Mouse (Mus musculus) C2C12 (cell line): ENCODE measurements around the gene Frzb.

Source experiments
- CEBPB ChIP-seq: IDR thresholded peaks from one replicate; pipeline ENCODE4 v1.6.1; 2011; ENCODE audit warnings: low read depth, mild to moderate bottlenecking, control low read depth, moderate library complexity
- CTCF ChIP-seq: IDR thresholded peaks from one replicate; pipeline ENCODE4 v1.5.1; 2011; ENCODE audit not compliant: control insufficient read depth, insufficient read depth, insufficient read length
- FOSL1 ChIP-seq: IDR thresholded peaks from one replicate; pipeline ENCODE4 v1.8.0; 2011; ENCODE audit warnings: mild to moderate bottlenecking, low read length; ENCODE audit not compliant: poor library complexity, insufficient read depth, severe bottlenecking
- MAX ChIP-seq: IDR thresholded peaks from one replicate; pipeline ENCODE4 v1.6.1; 2011; ENCODE audit warnings: mild to moderate bottlenecking, control low read depth
- MYOD1 ChIP-seq: IDR thresholded peaks from one replicate; pipeline ENCODE4 v1.6.1; 2011; ENCODE audit warnings: low read depth; ENCODE audit not compliant: control insufficient read depth, insufficient read length
- MYOG ChIP-seq: IDR thresholded peaks from one replicate; pipeline ENCODE4 v1.6.1; 2011; ENCODE audit not compliant: control insufficient read depth, insufficient read length; ENCODE audit errors: extremely low read depth
- USF1 ChIP-seq: IDR thresholded peaks from one replicate; pipeline ENCODE4 v1.6.1; 2011; ENCODE audit warnings: low read depth, mild to moderate bottlenecking, control low read depth, moderate library complexity

DNA sequence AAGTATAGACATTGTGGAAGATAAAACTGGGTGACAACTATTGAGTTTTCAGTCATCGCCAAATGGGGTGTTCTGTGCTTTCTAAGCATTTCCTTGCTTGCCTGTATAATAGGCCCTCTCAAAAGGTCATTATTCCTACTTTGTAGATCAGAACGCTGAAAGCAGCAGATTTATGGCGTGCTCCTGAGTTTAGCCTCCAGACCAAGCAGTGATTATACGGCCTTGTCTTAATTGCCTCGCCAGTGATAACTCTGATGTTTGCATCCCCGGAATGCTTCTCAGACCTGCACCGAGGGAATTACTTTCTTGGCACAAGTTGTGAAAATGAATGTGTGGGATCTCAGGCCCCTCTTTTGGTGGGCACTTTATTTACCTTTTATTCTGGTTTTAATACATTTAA, 51.4 kb downstream of the Frzb start:
- TF ChIP-seq CTCF (no peak), CEBPB (no peak), MYOD1 (no peak), MAX (no peak), MYOG (no peak), USF1 (no peak), FOSL1 (no peak)
